Mouse (Mus musculus): ENCODE measurements around the gene Plxna4. TPM values are rescaled to one million over a fixed set of nuclear protein-coding genes. Genes with fewer than 3 reads are reported as not detected.

The Plxna4 gene
- total RNA-seq, 2 experiments from 2014 or later = 6.3 to 10.3 TPM

DNA sequence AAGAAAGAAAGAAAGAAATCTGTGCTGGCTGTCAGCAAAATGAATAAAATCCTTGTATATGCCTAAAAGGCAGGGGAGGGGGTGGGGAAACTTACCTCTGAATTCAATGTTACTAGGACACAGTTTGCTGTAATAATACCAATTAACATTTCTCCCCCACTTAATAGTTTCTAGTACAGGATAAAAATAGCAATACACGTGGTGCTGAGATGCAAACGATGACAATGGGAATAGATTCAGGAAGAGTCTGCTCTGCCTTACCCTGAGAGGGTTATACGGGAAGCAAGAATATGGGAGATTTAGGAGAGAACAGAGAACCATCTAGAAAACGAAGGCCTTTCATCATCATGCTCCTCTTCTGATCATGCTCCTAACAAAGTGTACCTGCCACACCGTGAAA is 115.9 kb downstream of the Plxna4 start:
- no peak for DNase-seq

DNA sequence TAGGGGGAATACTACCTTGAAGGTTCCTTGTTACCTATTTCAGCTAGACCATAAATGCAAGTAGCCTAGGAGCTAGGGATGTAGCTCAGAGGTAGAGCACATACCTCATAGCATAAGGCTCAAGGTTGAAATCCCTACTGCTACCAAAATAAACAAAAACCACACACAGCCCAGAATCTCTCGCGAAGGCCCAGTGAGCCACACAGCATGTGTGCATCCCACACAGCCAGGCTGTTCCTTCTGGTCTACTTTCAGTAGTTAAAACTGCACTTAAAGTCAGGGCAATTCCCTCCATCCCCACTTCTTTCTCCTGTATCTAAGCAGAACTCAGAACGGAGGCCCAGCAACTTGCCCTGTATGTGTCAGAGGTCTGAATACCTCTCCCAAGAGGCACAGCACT is 116.4 kb downstream of the Plxna4 start:
- no peak for DNase-seq

DNA sequence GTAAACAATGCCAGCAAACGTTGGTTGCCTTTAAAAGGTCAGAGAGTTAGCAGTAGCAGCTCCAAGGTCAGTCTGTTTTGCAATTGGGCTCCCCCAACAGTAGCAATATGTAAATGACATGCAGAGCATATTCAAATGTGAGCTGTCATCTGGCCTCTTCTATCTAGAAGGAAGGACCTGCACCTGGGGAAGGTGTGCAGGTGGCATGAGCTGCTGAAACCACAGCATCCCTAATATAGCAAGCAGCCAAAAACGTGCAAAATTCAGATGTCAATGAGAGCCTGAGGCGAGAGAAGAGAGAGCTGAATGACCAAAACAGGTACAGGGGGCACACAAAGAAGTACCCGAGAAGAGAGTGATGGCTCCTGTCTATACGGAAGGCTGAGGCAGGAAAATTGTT is 118.8 kb downstream of the Plxna4 start:
- DNase-seq = no peak

DNA sequence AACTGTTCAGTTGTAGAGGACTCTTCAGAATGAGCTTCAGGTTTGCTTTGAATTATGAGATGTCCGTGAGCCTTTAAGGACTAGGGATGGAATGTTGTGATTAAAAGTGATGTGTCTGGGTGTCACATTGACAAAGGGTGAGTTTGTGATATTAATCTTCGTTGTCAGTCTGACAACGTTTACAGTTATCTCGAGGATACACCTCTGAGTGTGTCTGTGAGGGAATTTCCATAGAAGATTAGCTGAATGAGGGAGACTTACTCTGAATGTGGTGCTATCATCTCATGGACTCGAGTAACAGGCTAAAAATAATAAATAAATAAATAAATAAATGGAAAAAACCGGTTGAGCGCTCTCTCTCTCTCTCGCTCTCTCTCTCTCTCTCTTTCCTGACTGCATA is 122.9 kb downstream of the Plxna4 start:
- no peak for DNase-seq

DNA sequence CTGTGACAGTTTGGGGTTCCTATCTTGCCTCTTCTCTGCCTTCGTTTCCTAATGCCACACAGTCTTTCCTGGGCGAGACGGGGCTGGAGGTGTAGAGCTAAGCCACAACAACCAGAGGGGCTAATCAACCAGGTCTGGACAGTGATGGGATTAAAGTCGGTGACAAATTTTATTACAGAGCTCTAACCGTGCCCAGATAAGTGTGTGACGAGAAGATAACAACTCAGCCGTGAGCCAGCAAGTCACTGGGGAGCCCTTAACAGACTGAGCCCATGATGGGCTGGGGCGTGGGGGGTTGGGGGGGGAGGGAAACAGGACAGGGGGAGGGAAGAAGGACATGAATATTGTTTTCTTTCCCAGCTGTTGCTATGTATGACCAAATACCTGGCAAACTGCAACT is 123.4 kb downstream of the Plxna4 start:
- DNase-seq = no peak

DNA sequence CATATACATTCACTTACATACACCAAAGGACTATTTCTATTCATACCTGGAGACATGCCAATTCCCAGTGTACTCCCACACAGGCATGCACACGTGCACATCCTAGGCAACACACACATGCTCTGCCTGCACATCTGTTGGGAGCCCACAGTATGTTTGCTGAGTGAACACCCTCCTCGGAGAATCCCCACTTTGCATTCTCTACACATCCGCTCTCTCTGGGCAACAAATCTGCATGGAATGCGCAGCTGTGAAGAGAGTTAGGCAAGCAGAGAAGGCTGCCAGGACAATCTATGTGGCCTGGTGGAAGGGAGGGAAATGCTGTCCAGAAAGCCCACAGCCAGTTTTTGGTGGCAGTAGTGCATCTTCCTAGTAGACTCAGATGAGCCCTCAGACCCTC is 123.9 kb downstream of the Plxna4 start:
- no peak for DNase-seq

DNA sequence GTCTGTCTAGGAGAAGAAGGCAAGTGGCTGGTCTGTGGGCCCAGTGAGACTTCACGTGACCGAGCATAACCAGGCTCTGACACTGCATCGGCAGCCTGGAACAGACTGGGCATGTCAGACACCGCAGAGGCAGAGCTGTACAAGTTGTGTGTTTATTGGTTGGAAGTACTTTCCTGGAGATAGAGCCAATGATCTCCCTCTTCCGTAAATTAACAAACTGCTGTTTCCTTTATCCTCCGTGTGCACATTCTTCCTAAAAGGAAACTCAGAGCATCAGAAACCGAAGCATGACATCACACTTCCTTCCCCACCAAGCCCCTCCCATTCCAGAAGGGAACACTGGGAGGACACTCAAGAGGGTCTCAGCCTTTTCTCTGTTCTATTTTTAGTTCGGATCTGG is 127.6 kb downstream of the Plxna4 start:
- DNase-seq = no peak

DNA sequence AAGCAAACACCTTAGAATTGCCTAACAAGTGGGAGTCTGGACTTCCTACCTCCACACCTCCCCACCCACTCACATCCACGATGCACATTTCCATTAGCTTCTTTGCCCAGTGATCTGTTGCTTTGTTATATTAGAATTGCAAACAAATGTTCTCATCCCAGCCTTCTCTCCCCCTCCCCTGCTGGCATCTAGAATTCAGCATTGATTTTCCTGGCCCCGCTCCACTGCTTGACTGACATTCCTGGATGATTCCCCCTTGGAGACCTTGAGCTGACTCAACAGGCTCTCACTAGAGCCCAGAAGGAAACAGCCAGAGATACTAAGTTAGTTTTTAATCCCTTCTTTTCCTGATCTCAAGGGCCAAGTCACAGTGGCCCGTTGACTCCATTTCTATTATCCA is 131.4 kb downstream of the Plxna4 start:
- DNase-seq = peak; percentile 42

DNA sequence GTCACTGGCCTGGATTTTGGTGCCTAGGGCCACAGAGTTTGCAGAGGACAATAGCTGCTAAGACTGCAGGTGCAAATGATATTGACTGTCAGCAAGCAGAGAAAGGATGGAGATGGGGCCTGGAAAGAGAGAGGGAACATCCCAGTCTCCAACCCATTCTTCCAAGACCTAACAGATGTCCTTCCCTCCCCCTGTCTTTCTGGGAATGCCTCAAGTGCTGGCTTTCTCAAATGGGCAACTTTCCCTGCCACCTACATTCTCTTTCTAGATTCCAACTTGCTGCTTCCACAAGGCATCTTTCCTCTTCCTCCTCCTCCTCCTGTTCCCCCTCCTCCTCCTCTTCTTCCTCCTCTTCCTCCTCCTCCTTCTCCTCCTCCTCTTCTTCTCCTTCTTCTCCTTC is 136.1 kb downstream of the Plxna4 start:
- no peak for DNase-seq

DNA sequence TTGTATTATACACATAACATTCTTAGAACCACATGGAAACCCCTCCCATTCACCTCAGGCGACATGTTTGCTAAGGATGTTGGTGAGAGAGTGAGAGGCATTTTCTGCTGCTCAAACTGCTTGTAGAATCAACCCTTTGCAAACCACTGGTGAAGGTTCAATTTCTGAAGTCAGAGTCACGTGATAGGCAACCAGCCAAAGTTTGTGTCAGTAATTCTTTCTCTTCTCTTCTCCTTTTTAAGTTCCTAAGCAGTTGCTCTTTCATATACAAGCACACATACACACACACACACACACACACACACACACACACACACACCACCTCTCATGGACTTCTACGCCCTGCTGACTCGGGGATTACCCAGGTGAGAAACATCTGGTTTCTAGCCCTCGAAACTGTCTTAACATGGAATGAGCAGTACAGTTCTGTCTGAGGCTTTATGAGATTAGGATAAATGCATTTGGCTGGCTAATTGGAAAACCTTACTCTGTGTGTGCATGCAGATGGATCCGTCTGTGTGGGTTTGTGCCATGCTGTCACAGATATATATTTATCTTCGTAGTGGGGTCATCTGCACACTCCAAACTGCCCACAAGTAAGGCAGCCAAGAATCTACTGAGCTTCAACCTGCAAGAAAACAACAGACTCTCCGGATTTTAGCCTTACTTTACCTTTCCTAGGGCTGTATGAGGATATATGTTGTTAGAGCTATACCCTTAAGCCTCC is 138.6 kb downstream of the Plxna4 start:
- DNase-seq = no peak

DNA sequence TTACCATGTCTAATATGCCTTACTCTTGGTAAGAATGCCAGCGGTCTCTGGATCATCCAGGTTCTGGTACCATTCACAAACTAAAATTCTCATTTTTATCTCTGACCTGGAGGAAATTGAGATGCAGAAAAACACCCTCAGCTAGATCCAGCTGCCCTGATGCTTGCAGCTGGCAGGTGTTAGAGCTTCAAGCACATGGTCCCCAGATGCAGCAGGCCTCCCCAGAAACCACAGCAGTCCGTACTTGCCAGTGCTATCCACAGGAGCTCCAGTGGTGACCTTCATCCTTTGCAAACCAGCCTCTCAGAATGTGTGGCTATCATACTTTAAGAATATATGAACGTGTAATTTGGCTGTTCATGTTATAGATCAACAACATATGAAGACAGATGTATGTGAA is 139.2 kb downstream of the Plxna4 start:
- DNase-seq = no peak

DNA sequence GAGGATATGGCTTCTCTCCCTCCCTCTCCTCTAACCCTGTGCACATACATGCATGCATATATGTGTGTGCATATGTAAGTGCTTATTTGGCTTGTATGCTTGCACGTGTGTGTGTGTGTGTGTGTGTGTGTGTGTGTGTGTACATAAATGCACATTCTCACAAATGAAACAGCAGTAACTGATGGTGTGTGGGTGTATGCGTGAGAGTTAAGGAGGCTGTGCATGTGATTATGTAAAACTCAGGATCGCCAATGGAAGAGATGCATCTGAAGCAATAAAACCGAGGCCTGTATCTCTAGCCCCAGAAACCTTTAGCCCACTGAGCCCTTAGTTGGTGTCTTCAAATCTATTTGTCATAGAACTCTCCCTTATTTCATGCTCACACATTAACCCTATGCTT is 141.7 kb downstream of the Plxna4 start:
- no peak for DNase-seq

DNA sequence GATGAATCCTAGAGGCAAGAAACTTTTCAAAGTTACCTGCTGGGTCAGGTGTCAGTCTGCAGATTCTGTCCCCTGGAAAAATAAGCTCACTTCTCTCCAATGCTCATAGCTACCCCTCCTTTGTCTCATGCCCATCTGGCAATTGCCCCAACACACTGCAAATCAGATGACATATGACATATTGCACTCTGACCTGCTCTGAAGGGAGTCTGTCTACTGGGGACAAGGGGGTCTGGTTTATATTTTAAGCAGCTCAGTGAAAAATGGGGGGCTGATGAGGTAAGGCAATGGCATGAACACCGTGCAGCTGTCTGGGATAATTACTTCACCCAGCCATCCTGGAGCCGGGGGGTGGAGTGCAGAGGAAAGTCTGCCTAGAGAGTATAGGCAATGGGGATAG is 142.7 kb downstream of the Plxna4 start:
- no peak for DNase-seq

DNA sequence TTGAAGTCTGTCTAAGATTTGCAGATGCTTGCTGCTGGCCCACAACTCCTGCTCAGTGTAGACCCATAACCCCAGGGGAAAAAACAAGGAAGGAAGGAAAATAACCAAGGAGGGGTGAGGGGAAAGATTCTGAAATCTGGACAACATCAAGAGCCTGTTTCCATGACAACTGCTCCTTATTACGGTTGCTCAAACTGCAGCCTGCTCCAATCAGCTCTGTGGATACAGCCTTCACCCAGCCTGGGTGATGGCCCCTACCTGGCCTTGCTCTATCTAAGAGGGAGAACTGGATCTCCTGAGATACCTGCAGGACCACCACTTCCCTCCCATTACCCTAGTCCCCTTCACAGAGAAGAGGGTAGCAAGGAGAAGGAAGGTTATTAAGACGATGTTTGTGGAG is 143.6 kb downstream of the Plxna4 start:
- no peak for DNase-seq

DNA sequence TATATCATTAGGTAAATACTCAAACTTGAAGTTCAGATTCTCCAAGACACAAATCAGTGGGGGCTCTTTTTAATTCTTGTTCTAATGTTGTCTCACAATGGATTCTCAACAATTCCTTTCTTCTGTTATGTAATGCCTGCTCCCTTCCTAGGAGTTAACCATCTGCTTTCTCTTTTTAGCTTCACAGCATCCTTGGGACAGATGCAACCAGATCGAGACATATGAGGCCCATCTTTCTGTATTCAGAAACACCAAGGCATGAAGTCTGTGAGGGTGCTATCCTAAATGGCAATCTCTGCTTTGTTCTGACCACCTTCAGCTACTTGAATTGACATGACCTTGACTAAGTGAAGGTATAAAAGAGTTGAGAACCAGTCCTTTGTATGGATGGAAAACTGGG is 144.3 kb downstream of the Plxna4 start:
- DNase-seq = no peak

DNA sequence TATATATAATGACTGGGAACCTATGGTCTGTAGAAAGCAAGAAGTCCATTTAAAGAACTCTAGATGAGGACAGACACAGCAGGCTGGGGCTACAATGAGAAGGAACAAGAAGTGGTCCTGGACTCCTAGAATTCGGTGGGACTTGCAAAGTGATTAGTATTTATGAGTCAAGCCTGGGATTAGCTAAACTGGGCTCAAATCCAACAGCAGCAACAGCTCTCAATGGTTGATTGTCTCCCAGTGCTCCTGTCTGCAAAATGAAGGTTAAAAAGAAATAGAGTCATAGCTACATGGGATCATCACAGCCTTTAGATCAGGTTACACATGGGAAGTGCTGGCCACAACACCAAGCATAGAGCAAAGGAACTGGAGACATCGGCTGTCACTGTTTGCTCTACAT is 148.6 kb downstream of the Plxna4 start:
- DNase-seq = no peak

DNA sequence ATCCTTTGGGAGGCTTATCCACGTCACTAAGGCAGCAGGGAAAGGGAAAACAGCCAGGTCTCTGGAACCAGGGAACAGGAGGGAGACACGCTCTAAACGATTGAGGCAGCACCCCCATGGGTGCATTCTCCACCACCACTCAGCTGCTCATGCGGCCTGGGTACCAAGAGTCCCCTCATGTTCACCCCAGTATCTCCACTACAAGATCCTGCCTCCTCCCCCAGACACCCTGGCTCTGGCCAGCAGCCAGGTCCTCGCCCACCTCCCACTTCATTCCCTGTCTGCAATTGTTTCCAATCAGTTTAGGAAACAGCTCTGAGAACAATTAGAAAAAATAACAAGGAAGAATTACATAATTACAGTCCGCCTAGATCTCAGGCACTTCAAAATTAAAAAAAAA is 150.8 kb downstream of the Plxna4 start:
- no peak for DNase-seq

DNA sequence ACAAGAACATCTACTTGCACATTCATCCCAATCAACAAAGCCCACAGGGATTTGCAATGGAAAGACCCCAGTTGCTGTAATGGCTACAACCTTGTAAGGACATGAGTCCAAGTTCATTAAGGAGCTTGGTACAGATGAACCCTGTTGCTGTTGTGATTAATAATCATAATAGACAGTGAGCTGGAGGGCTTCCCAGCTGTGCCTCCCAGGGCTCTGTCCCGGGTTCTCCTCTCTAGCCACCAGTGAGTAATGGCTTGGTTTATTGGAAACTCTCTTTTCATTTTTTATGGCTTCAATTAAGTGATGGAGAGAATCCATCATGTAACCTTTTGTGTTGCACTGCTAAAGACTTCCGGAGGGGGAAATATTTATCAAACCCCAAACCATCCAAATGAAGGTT is 164.9 kb downstream of the Plxna4 start:
- DNase-seq = no peak

DNA sequence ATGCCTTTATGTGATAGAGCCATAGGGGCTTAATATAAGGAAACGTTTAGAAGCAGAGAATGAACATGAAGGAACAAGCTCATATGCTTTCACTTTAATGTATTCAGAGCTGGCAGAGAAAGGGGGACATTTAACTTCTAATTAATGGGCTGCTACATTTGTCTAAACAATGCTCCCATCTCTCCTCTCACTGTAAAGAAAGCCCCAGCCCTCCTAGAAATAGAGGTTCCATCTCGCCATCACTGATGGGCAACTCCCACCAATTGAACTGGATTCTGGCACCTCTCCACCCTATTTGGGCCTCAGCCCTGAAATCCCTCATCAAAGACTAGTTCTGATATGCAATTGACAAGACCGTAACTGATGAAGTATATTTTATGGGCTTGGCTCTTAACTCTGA is 167.4 kb downstream of the Plxna4 start:
- DNase-seq = no peak

DNA sequence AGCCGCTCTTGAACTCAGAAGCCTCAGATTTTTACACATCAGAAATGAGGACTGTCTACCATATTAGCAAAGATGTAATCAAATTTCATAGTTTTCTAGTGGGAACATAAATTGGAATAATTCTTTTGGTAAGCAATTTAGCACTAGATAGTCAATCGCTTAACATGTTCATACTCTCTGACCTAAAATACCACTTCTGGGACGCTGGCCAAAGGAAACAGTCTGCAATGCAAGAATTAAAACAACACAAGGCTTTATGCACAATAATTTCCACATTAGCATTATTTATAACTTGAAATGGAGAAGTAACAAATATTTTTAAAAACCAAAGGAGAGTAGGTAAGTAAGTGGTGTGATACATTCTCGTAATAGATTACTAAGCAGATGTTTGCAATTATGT is 170.6 kb downstream of the Plxna4 start:
- DNase-seq = peak; percentile 41

DNA sequence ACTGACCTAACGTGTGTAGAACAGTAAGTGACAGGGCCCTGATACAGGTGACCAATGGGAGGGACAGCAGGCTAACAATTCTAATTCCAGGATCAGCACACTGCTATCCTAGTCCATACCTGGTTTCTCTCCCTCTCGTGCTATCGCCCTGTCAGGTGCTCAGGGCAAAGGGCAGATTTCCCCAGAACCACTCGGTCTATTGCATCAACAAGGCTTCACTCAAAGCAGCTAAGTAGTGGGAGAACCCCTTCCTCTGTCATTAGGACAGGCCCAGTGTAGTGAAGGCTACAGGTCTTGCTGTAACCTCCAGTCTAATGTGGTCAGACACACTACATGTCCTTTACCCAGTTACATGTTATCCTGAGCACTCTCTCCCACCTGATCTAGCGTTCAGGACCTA is 176.7 kb downstream of the Plxna4 start:
- DNase-seq = no peak

DNA sequence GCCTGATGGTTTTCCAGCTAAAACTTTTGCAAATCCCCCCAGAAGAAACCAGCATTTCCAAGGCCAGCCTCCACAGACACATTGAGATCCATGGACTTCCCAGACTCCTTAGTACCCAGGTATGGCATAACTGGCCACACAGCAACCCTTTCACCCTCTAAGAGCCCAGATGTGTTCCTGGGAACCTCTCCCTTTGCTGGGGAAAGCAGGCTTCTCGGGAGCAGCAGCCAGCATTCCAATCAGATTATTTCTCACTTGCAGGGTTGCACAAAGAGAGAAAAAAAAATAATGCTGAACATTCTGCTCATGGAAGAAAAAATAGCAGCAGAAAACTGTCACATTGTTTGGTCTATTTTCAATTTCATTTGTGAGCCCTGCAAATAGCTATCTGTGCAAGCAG is 178.4 kb downstream of the Plxna4 start:
- DNase-seq = no peak

DNA sequence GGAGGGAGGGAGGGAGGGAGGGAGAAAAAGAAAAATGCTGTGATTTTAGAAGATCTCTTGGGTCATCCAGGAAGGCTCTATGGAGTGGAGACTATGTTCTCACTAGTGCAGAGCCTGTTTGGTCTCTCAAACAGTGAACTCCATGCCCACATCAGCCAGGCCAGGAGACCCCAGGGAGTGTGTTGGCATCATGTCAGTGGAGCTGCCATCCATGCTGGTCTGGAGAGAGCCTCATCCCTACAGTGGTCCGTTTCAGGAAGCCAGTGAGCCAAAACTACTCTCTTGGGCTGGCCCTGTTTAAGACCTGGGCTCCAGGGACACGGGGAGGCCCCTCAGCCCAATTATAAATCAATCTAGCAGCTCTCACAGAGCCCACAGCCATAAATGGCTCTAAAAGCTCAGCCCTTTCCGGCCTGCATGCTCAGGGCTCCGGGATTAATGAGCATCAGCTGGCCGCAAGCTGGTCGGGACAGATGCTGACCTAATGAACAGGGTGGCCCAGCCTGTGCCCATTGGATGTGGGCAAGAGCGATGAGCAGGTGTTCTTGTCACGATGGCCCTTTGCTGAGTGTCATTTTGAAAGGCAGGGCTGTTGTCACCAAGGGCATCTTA is 180.3 kb downstream of the Plxna4 start:
- DNase-seq = no peak

DNA sequence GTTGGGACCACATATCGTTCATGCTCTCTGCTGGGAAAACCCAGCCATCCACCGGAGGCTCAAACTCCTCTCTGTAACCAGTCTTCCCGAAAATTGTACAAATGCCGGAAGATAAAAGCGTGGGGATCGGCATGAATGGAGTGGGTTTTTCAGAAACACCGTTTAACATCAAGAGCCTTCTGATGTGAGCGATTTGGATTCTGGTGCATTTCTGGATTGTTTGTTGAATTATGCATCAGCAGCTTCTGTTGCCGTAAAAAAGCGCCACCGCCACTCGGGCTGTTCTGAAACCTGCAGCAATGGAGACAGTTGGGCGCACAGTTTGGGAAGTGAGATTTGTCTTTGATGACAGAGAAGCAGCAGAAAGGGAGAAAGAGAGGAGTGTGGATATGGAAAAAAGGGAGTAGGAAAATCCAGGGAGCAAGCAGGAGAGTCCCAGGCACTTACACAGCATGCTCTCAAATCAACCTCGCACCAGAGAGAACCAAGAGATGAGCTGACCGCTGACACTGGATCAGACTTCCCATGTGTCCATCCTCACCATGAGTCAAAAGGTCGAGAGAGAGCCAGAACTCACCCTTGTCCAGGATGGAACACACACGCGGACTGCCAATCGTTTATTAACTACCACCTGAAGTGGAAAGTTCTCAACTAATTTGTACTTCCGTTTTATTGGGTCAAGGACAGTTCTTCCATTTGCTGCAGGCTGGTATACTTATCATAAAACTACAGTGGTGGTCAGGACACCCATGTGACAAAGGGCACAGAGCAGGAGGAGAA is 181.5 kb downstream of the Plxna4 start:
- DNase-seq = no peak

Data from adrenal gland, postnatal 10 days (tissue).